Mouse (Mus musculus) embryonic stem cell, embryonic (primary cell): ENCODE data around the gene Selenov.

Source experiments
- CTCF ChIA-PET, 4 experiments: fragments of 300-600 bp in 2 of 4; fragments of 350-600 bp in 2 of 4; sonication (Branson Sonifier 250); formaldehyde crosslinking; loops; one replicate each; lab custom pipeline; 2022; ENCODE audit warnings: inconsistent platforms in 2 of 4; lab: Charles Lee
- POLR2A ChIA-PET, 4 experiments: fragments of 300-600 bp in 2 of 4; fragments of 350-600 bp in 2 of 4; sonication (Branson Sonifier 250); formaldehyde crosslinking; loops; one replicate each; lab custom pipeline; 2022; ENCODE audit warnings: antibody characterized with exemption in 4 of 4, inconsistent platforms in 1 of 4; lab: Charles Lee

The Selenov gene

GRCm38 (mm10) chr7:28290638-28291590 is at the start of gene Selenov:
Gene Selenov (minus strand): TSS chr7:28291186.
- POLR2A ChIA-PET = interaction anchor here (0.6 to 3.9 kb wide), 53 partner anchors 8 to 1901 kb away, joined by 3 to 22 read pairs (median 5); partner anchors contain the start of genes Eid2 (in 3 of the 4), Med29 (in 3 of the 4), Rps16 (in 3 of the 4) and Dll3 (in 2 of the 4)

GRCm38 (mm10) chr7:28339213-28339917 is 48.4 kb upstream of the Selenov start:
- CTCF ChIA-PET = interaction anchor here (0.5 to 3.1 kb wide), 27 partner anchors 8 to 259 kb away, joined by 3 to 29 read pairs (median 4); partner anchors contain the start of genes Selenov (in 2 of the 4), Dll3 (in 1 of the 4), Gmfg (in 1 of the 4) and Med29 (in 1 of the 4)
- POLR2A ChIA-PET = interaction anchor here (0.5 to 50.6 kb wide), 85 partner anchors 8 to 1161 kb away, joined by 3 to 1116 read pairs (median 5); partner anchors contain the start of genes Rps16 (in 4 of the 4), Dll3 (in 3 of the 4), Med29 (in 3 of the 4) and Paf1 (in 3 of the 4)

More at GRCm38 (mm10) chr7:28290638-28291590, at the start of gene Selenov:
- CTCF ChIA-PET = interaction anchor here in 3 of 4 experiments (0.5 to 2.9 kb wide), 33 partner anchors 8 to 516 kb away, joined by 3 to 17 read pairs (median 4); partner anchors contain the start of genes Dll3 (in 2 of the 3), Eid2b (in 1 of the 3), Gmfg (in 1 of the 3) and Med29 (in 1 of the 3)

- CTCF ChIA-PET = interaction anchor here in 3 of 4 experiments (0.6 to 3.1 kb wide), 18 partner anchors 8 to 260 kb away, joined by 3 to 29 read pairs (median 3); partner anchors contain the start of genes Dll3 (in 1 of the 3), Med29 (in 1 of the 3), Paf1 (in 1 of the 3) and Pak4 (in 1 of the 3)
- POLR2A ChIA-PET = interaction anchor here (0.6 to 50.6 kb wide), 82 partner anchors 8 to 1160 kb away, joined by 3 to 1116 read pairs (median 5); partner anchors contain the start of genes Rps16 (in 4 of the 4), Dll3 (in 3 of the 4), Med29 (in 3 of the 4) and Paf1 (in 3 of the 4)
Measured at GRCm38 (mm10) chr7:28338108-28338998, 47.4 kb upstream of the Selenov start, which contains the start of gene Supt5. Gene Supt5 (minus strand): TSS chr7:28338746.

GRCm38 (mm10) chr7:28335471-28335870 is 44.5 kb upstream of the Selenov start:
- CTCF ChIA-PET = interaction anchor here in 1 of 4 experiments (0.9 to 1.5 kb wide), 2 partner anchors 9 kb away, joined by 3 to 4 read pairs; no protein-coding TSS in a partner anchor
- POLR2A ChIA-PET = interaction anchor here in 3 of 4 experiments (0.9 to 50.6 kb wide), 11 partner anchors 10 to 57 kb away, joined by 3 to 1116 read pairs (median 6); partner anchors contain the start of genes Rps16 (in 3 of the 3), Med29 (in 2 of the 3), Paf1 (in 2 of the 3) and Plekhg2 (in 1 of the 3)

- ChIA-PET CTCF (interaction anchor here in 1 of 4 experiments (0.6 to 1.5 kb wide), 2 partner anchors 10 to 66 kb away, joined by 3 to 4 read pairs; no protein-coding TSS in a partner anchor), POLR2A (interaction anchor here in 3 of 4 experiments (0.5 to 50.6 kb wide), 14 partner anchors 9 to 1145 kb away, joined by 3 to 1116 read pairs (median 6); partner anchors contain the start of genes Rps16 (in 3 of the 3), Dll3 (in 1 of the 3), Med29 (in 1 of the 3) and Paf1 (in 1 of the 3))
Measured at GRCm38 (mm10) chr7:28334534-28334933, 43.5 kb upstream of the Selenov start.

- POLR2A ChIA-PET = interaction anchor here in 3 of 4 experiments (0.7 to 50.6 kb wide), 10 partner anchors 10 to 404 kb away, joined by 3 to 1116 read pairs (median 7); partner anchors contain the start of genes Rps16 (in 2 of the 3), Supt5 (in 2 of the 3), Med29 (in 1 of the 3) and Paf1 (in 1 of the 3)
- CTCF ChIA-PET = no interaction called here
Measured at GRCm38 (mm10) chr7:28328260-28328659, 37.3 kb upstream of the Selenov start.

GRCm38 (mm10) chr7:28326457-28326856 is 35.5 kb upstream of the Selenov start:
- ChIA-PET CTCF (interaction anchor here (0.5 to 2.3 kb wide), 19 partner anchors 9 to 90 kb away, joined by 3 to 15 read pairs (median 3); partner anchors contain the start of genes Selenov (in 2 of the 4), Supt5 (in 2 of the 4) and Dll3 (in 1 of the 4)), POLR2A (interaction anchor here (0.6 to 50.6 kb wide), 17 partner anchors 10 to 153 kb away, joined by 3 to 1116 read pairs (median 6); partner anchors contain the start of genes Rps16 (in 4 of the 4), Supt5 (in 4 of the 4), Med29 (in 1 of the 4) and Paf1 (in 1 of the 4))

GRCm38 (mm10) chr7:28325293-28325692 is 34.3 kb upstream of the Selenov start:
- CTCF ChIA-PET = interaction anchor here in 2 of 4 experiments (0.5 to 2.3 kb wide), 3 partner anchors 20 to 236 kb away, joined by 3 to 12 read pairs (median 4); partner anchors contain the start of gene Dll3 (in 1 of the 2)
- POLR2A ChIA-PET = interaction anchor here (0.5 to 50.6 kb wide), 13 partner anchors 8 to 65 kb away, joined by 3 to 1116 read pairs (median 6); partner anchors contain the start of genes Supt5 (in 4 of the 4), Rps16 (in 2 of the 4), Med29 (in 1 of the 4) and Paf1 (in 1 of the 4)

GRCm38 (mm10) chr7:28321974-28322720 is 31.2 kb upstream of the Selenov start:
- POLR2A ChIA-PET = interaction anchor here in 3 of 4 experiments (0.6 to 50.6 kb wide), 14 partner anchors 8 to 71 kb away, joined by 3 to 1116 read pairs (median 4); partner anchors contain the start of genes Med29 (in 3 of the 3), Paf1 (in 3 of the 3), Rps16 (in 2 of the 3) and Dll3 (in 1 of the 3)
- CTCF ChIA-PET = interaction anchor here in 1 of 4 experiments (0.6 kb wide), 1 partner anchor 12 kb away, joined by 4 read pairs; no protein-coding TSS in a partner anchor

- CTCF ChIA-PET = no interaction called here
- POLR2A ChIA-PET = interaction anchor here in 3 of 4 experiments (0.6 to 2.3 kb wide), 14 partner anchors 9 to 35 kb away, joined by 3 to 12 read pairs (median 4); partner anchors contain the start of genes Rps16 (in 2 of the 3), Dll3 (in 1 of the 3) and Supt5 (in 1 of the 3)
Measured at GRCm38 (mm10) chr7:28318714-28319113, 27.7 kb upstream of the Selenov start.

- CTCF ChIA-PET = no interaction called here
Measured at GRCm38 (mm10) chr7:28318036-28318435, 27.1 kb upstream of the Selenov start.

GRCm38 (mm10) chr7:28311926-28312543 is 21.0 kb upstream of the Selenov start, which contains the start of gene Timm50:
Gene Timm50 (minus strand): TSS chr7:28312072.
- ChIA-PET POLR2A (interaction anchor here in 2 of 4 experiments (0.7 to 5.3 kb wide), 10 partner anchors 9 to 40 kb away, joined by 3 to 36 read pairs (median 4); partner anchors contain the start of genes Rps16 (in 2 of the 2), Selenov (in 2 of the 2), Dll3 (in 1 of the 2) and Supt5 (in 1 of the 2)), CTCF (no interaction called here)

More at GRCm38 (mm10) chr7:28318036-28318435, 27.1 kb upstream of the Selenov start:
- POLR2A ChIA-PET = interaction anchor here in 2 of 4 experiments (0.9 to 2.0 kb wide), 6 partner anchors 9 to 21 kb away, joined by 3 to 12 read pairs (median 4); partner anchors contain the start of gene Supt5 (in 1 of the 2)

GRCm38 (mm10) chr7:28311151-28311925 is 20.4 kb upstream of the Selenov start:
- ChIA-PET POLR2A (interaction anchor here in 2 of 4 experiments (1.0 to 5.3 kb wide), 5 partner anchors 26 to 64 kb away, joined by 3 to 36 read pairs (median 5); partner anchors contain the start of genes Rps16 (in 1 of the 2) and Supt5 (in 1 of the 2)), CTCF (interaction anchor here in 2 of 4 experiments (0.6 to 0.8 kb wide), 3 partner anchors 23 to 485 kb away, joined by 3 to 10 read pairs (median 5); no protein-coding TSS in a partner anchor)
